Mouse (Mus musculus) brain, adult 10 weeks (tissue): ENCODE results near the gene AW549877. TPM values are rescaled to one million over a fixed set of nuclear protein-coding genes. Genes with fewer than 3 reads are reported as not detected.

ENCODE experiments used
- polyA plus RNA-seq: library from polyadenylated mRNA; stranded (reverse); fragments of 350-450 nt; fragmentation: Illumina TruSeq; extraction: RNeasy Lipid Tissue Mini Kit (QIAGEN cat#74804); gene quantifications from one replicate; pipeline ENCODE4 v1.2.3, GENCODE M21; 2015; ENCODE audit warnings: low read depth, low replicate concordance

The AW549877 gene
- 41.0 TPM for polyA plus RNA-seq

DNA sequence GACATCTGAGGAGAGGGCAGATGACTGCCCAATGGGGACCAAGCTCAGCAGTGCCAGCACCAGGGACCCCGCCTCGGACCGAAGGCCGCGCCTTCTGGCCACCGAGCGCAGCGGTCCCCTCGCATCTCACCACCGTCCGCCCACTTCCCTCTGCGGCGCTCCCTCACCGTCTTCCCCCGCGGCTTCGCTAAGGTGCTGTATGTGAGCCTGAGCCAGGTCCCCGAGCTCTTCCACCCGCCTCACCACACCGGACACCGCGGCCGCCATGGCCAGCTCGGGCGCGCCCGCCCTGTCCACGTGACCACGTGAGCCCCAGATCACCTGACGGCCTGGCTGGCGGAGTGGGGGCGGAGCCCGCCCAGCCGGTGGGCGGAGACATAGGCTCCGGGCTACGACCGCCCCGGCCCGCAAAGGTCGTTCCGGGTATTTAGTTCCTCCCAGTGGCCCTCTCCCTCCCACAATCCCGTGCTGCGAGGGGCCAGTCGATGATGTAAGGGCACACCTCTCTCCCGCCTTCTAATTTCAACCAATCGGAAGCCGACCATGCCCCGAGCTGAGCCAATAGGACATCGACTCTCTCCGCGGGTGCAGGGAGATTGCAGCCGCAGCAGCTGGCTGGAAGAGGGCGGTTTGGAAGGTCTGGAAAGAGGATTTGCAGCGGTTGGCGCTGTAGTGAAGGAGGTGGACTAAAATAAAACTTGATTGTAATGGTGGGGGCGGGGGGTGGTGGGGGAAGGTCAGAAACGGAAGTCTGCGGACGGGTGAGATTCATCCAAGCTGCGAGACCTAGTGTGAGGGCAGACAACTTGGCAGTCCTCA, at the start of gene AW549877:
Gene AW549877, minus strand, starts transcription at position 297 of the 819 bp plus-strand sequence.

DNA sequence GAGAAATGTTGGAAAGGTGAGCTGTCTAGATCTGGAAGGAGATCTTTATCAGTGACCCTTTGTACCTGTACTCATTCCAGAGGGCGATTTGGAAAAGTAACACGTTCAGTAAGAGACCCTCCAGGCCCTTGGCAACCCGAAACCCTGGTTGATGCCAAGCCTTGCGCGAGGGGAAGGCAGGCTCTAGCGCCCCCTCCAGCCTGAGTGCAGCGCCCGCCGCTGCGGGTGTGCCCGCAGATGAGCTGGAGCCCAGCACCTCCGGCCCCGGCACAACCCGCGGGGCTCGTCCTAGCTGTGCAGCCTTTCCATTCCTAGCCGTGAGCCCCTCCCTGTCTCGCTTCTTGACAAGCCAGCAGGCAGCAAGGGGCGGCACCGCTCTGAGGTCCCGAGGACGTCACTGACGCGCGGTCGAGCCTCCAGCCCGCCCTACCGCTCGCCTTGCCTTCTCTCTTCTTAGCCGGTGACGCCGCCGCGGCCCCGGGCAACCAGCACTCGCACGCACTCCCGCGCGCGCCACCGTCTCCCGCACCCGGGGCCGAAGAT, 30.8 kb upstream of the AW549877 start, which contains the start of gene Oxct1:
Gene Oxct1, plus strand, starts transcription at position 153 of the 543 bp plus-strand sequence.

DNA sequence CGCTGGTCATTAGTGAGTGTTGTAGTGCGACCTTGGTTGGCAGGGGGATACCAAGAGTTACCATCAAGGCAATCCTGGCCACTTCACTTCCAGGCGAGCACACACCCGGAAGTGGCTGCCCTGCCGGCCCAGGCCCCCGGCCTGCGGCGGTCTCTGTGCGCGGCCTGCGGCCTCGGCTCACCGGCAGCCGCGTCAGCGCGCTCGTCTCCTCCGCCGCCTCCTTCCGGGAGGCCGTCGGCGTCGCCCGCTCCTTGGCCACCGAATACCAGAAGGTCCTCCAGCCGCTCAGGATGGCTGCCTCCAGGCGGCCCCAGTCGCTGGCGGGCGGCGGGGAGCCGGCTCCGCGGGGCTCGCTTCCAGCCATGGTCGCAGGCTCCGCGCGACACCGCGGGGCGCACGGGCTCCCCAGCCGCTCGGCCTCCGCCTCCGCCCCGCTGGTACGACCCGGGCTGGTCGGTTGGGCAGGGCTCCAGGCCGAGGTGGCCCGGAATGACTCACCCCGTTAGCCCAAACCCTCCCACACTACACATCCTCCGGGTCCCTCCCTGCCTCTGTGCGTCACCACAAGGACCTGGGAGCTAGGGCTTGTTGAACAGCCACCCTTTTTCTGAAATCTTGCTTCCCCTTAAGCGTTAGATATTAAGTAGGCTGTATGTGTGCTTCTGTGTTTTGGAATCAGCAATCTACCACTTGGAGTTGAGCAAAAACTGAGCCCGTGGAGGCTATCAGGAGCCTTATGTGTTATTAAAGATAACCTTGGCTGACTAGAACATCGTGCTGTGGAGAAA, 16.3 kb downstream of the AW549877 start, which contains the start of gene Fbxo4:
Gene Fbxo4, minus strand, starts transcription at position 513 of the 788 bp plus-strand sequence.

Other genes starting within 250 kb of the AW549877 start
- 9.5 TPM for gene Fbxo4, start 16.2 kb downstream of the AW549877 start, polyA plus RNA-seq
- gene Oxct1, start 30.6 kb upstream of the AW549877 start, polyA plus RNA-seq = 261 TPM